Mouse (Mus musculus): ENCODE measurements at regions not wholly inside any gene's neighbourhood (a gene's known extent, or its start where the extent isn't known, plus 50 kb on each side); places are given as distances from the start of the nearest gene placed in this dataset.

DNA sequence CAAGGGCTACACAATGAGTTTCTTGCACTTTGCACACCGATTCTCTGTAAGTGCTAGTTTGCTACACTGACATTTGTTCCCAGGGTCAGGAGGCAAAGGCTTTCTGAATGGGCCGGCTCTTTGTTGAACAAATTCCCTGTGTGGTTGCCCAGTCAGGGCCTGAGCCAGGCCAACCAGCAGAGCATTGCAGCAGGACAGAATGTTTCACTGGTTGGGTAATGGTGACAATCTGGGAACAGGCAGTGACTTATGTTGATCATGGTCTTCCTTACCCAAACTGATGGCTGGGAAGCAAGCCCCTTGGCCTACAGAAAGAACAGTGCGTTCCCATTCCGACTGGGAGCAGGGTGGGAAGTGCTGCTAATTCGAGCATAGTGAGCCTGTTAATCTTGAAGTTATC lies 363.7 kb upstream of the Satb1 start:
- no peak for DNase-seq (ENCODE audit: extremely low spot score)

DNA sequence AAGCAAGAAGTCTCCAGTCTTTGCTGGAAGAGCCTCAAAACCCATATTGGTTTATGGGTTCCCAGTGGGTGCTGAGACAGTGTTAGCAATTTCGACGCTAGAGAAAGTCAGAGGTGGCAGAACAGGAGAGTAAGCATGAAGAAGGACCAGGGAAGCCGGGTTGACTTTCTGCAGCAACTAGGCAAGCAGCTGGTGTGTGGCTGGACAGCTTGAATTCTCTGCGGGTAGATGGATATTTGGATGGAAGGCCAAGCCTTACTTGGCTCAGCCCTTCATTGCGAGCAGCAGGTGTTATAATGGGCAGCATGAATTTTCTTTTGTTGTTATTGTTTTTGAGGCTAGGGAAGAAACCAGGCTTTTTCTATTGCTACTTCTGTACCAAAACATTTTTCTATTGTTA lies 362.7 kb upstream of the Satb1 start:
- no peak for DNase-seq (ENCODE audit: extremely low spot score)

DNA sequence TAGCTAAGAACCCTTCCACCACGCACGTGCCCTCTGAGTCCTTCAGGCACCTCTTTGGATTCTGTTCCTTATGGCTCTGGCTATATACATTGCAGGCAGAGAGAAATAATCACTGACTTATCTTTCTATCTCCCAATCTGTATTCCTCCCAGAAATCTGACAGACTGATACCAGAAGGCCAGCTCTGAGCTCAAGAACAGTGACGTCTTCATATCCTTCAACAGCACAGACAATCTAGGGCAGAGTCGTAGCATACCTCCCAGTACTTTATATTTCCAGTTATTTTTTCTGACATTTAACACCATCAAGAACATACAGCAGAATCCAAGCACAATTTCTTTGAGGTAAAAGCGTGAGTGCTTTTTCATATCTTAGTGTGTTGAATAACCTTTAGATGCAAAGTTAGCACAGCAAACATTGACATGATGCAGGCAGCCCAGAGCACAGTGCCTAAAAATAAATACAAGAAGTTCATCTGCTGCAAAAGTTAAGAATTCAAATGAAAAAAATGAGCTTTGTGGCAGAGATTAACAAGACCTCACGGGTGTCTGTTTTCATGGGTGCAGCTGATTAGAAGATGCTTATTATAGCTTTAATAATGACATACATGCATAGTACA lies 358.1 kb upstream of the Satb1 start:
- DNase-seq (ENCODE audit: extremely low spot score) = no peak

DNA sequence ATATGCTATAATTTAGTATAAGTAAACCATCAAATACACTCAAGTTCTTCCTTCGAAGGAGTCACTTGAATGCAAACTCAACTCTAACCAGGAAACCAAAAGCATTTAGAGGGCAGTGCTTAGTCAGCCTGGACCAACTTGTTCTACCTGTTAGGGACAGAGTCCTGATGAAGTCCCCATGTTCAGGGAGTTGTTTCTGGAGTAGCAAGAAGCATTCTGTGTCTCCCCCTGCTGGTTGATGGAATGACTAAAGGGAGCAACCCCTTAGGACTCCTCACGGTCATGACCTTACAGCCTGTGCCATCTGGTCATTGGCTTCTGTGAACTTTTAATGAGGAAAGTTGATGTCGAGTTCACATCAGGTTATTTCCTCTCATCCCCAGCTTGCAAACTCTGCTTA lies 349.6 kb upstream of the Satb1 start:
- peak; percentile 63 for DNase-seq (ENCODE audit: extremely low spot score)

DNA sequence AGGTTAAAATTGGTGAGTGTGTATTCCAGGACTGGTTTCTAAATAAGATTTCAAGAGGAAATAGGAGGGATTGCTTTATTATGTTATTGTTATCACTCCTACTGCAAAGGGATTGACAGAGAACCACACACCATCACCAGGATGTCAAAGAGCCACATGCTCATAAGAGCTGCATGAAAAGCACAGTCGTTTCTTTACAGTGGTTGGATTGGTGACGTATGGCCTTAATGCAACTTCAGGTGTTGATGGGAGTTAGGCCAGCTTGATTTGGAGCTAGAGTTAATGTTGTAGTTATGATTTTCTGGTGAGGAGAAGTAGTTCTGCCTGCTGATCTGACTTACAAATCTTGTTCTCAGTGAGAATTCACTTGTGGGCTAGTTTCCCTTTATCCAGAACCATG lies 344.9 kb upstream of the Satb1 start:
- DNase-seq (ENCODE audit: extremely low spot score) = no peak

DNA sequence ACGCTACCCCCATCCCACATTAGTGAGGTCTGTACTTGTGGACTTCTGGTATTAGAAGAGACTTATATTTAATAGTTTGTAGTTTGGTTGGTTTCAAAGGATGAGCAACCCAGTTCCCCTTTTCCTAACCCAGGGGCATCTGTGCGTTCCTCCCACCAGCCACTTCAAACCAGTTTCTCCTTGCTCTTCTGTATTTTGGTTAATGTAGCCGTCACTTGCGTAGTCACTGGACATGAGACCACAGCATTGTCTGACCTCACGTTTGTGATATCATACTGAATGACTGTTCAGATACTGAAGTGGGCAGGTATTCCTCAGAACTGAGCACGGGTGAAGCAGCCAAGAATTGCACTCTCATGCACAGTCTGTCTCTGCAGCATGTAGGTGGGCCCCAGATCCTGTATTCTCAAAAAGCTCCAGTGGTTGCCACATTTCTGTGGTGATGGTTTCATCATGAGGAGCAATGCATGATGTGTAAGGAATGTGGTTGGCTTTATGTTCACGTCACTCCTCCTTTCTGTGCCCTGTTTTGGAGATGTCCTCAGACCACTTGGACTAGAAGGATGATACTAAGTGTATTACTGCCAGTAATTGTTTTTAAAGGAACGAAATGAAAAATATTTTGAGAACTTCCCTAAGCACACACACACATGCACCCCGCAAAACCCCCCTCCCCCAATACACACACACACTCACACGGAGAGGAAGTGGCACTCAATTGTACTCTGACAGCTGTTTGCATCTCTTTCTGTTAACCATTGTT lies 335.2 kb upstream of the Satb1 start:
- DNase-seq (ENCODE audit: extremely low spot score) = no peak

DNA sequence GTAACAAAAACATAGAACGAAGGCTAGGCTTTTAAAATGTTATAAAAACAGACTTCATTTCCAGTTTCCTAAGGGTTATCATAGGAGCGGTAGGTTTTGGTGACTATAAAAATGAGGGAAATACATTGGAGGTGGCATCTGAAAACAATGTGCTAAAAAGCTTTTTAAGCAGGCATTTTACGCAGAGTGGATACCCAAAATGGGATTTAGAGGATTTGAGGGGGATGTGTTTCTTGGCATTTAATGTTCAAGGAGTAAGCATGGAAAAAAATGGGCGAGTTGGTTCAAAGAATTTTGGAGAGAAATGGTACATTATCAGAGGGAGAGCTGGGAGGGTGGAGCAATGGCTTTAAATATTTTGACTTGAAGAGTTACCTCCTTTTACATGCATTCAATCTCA lies 334.6 kb upstream of the Satb1 start:
- no peak for DNase-seq (ENCODE audit: extremely low spot score)

DNA sequence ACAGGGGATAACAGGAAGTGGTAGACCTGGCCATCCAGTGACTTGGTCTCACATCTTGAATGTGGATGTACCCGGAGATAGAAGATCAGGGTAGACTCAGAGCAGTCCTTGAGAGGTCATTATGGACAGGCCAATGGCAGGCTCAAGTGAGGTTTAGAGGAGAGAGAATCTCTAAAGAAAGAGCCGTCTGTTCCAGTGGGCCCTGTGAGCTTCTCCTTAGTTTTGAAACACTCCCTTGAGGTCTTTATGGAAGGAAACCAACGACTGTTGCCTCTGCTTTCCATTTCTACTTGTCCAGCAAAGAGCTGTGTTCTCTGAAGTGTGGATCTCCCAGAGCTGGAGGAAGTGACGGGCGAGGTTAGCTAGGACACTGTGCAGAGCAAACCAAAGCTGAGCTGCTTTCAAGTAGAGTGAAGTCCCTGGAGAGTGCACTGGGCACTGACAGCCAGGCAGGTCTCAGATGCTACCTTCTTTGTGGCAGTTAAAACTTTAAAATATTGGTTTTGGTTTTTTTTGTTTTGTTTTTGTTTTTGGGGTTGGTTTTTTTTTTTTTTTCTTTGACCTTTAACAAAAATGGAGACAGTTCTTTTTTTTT lies 332.9 kb upstream of the Satb1 start:
- no peak for DNase-seq (ENCODE audit: extremely low spot score)

DNA sequence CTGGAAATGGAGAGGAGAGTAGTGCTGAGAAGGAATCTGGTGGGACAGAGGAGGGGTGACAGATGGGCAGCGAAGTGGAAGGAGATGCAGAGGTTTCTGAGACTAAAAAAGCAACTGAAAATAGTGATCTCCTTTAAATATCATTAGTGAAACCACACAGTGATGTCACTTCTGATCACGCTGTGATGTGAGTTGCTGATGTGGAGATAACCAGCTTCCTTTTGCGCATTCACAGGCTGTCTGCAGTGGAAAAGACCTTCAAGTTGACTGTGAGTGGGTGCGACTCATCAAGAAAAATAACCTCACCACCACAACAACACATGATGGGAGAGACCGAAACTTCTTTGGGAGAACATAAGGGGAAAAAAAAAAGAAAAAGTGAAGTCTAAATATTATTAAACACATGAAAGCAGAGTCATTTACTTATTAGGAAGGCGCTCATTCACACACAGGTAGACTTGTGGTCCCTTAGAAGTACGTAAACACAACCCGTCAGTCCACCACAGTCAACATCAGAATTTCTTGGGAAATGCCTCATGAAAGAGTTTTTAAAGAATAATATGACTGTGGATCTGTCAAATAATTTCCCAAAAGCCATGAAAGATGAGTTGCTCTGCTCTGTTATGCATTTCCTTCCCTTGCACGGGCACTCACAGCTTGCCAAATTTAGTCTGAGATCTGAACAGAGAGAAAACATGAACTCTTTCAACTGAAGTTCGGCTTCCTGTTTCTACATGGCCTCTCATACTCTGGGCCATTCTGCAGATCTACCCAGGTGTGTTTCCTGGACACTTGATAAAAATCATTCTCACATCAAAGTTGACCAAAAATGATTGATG lies 329.7 kb upstream of the Satb1 start:
- no peak for DNase-seq (ENCODE audit: extremely low spot score)

DNA sequence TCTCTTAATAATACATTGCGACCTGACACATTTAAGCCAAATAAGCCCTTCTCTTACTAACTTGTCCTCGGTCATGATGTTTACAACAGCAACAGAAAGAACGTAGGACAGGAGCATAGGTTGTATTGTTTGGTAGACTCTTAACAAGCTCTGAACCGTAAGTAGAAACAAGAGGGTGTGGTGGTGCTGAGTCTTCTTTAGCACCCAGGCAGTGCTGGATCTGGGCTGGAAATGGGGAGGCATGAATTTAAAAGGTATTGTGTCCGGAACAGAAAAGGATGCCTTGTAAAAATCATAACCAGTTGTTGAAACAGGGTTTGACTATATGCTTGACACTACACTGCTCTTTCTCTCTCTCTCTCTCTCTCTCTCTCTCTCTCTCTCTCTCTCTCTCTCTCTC lies 317.4 kb upstream of the Satb1 start:
- no peak for DNase-seq (ENCODE audit: extremely low spot score)

DNA sequence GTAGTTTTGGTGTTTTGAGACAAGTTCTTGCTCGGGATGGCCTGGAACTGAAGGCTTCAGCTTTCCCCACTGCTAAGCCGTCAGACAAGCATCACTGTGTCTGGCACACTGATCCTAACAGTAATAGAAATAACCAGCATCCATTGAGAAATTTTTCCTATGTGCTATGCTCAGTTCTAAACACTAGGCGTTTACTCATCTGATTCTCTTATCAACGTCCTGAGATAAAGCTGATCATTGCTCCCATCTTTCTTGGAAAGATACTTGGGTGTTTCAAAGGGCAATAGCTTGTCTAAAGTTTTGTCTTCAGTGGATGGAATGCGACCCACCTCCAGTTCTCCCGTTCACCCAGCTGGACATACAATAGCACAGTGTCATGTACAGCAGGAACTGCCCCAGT lies 316.7 kb upstream of the Satb1 start:
- no peak for DNase-seq (ENCODE audit: extremely low spot score)

DNA sequence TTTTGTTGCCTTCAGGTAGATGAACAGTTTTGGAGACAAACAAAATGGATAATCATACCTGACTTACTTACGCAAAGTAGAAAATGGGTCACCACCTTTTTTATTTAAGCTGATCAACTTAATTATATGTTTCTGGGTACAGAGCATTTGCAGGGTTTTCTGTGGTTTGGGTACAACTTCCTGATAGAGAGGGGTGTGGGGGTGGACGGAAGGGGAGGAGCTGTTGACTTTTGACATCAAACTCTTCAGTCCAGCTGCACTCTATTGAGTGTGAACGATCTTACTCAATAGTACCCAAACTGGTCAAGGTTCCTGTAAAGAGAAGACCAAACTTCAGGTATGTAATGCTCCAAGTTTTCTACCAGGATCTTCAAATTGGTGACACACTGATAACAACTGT lies 316.0 kb upstream of the Satb1 start:
- DNase-seq (ENCODE audit: extremely low spot score) = no peak

DNA sequence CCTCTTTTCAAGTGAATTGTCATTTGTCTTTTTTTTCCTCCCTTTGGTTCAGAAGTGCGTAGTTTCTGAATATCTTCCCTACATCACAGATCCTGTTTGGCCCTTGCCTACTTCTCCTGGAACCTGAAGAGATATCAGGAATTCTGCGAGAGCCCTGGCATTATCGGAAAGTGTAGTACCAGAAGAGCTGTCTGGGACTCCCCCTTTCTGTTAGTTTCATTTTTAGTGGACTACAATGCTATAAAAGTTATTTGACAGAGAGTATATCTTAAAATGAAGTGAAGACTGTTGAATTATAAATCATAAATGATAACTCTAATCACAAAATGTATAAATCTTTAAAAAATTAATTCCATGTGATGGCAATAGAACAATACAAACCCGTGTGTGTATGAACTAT lies 270.8 kb upstream of the Satb1 start:
- DNase-seq (ENCODE audit: extremely low spot score) = no peak

DNA sequence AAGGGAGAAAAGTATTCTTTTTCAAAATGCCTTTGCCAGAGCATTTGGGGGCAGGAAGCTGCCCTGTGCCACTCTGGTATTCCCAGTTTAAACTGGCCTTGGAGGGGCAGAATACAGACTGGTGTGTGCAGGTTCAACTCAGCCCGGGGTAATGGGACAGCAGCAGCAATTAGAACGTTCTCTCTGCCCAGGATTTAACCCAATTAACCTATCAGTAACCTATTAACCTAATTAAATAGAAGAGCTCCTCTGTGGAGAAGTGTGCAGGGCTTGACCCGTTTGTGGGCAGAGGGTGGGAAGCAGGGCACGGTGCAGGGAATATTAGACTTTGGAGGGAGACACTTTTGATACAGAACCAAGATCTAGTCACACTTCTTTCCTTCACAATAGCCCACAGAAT lies 252.7 kb upstream of the Satb1 start:
- no peak for DNase-seq (ENCODE audit: extremely low spot score)

DNA sequence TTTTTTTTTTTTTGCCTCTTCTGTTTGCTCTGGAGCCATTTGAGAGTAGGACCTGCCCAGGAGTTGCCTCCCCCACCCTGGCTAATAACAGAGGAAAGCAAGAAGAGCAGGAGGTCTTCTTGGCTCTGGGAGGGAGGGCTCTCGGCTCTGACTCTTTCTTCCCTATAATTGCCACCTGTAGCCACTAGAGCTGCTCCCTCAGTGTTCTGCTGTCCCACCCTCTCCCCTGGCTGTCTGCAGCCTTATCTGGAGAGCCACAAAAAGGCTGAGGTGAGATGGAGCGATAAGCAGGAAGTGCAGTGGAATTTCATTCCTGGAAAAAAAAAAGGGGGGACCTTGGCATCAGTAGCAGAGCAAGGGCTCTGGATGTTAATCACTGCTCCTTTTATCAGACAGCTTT lies 251.4 kb upstream of the Satb1 start:
- no peak for DNase-seq (ENCODE audit: extremely low spot score)

DNA sequence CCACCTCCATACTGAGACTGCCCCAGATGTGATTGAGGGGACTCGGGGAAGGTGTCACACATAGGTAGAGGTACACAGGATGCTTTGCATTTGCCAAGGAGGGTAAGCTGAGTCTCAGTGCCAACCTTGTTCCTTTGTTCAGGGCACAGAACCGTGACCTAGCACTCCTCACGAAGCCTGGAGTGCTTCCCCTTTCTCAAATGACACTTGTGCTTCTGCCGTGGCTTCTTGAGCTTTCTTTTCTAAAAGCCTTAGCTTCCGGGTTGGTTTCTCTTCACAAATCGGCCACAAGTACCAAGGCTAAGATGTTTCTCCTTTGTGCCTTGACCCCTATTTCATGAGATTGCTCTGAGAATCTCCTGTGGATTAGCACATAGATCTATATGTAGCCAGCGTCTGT lies 246.2 kb upstream of the Satb1 start:
- no peak for DNase-seq (ENCODE audit: extremely low spot score)

DNA sequence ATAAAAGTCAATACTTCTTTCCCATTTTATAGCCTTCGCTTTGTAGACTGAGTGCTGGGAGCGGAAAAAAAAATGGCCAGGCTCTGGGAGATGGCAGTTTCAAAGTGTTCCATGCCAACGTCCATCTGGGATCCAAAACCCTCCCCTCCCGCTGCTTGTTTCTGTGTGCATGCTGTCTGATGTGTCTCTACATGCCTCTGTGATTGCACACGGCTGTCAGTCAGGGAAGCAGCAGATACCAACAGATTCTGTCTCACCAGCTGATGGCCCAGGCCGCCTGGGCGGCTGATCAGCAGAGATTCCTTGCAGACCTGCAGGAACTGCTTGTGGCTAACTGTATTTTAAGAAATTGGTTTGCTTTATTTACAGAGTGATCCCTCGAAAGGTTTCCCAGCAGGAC lies 245.4 kb upstream of the Satb1 start:
- no peak for DNase-seq (ENCODE audit: extremely low spot score)

DNA sequence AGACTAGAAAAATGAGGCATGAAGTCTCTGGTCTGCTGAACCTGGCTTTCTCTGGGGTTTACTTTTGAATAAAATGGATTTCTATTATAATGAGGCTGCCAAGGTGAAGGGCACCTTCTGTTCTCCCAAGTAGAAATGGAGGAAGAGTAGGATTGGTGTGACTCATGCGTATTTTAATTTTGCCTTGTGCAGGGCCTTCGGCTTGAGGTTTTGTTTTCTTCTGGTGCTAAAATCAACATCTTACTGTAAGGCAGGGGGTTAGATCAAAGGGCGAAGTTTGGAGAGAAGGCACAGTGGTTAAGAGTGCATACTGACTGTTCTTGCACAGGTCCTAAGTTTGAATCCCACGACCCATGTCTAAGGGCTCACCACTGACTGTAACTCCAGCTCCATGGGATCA lies 244.9 kb upstream of the Satb1 start:
- DNase-seq (ENCODE audit: extremely low spot score) = no peak

DNA sequence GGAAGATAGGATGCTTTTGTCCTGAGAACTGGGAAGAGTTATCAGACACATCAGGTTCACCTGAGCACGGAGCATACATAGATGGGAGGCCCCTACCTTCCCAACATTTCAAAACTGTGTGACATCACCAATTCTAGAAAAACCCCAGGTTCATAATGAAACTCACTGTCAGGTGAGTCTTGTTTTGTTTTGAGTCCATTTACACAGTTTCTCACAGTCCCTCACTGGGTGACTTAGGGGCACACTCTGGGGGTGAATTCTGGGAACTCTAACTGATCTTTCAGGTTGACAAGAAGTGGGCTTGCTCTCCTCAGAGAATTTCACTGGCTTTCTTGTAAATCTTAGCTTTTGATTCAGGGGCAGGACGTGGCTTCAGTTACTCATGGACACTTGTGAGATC lies 243.7 kb upstream of the Satb1 start:
- DNase-seq (ENCODE audit: extremely low spot score) = no peak

DNA sequence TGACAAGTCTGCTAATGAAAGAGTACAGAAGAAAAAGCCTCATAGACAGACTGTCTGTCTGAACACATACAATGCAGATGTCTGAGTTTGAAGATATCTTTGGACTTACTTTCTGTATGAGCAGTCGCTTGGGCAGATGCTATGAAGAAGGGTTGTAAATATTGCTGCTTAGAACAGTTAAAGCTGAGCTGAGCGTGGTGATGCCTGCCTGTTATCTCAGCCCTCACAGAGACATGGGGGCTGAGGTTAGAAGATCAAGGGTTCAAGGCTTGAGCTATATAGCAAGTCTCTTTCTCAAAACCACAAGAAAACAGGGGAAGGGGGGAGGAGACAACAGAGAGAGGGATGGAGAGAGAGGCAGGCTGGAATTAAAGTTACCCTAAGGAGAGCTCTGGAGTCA lies 234.6 kb upstream of the Satb1 start:
- no peak for DNase-seq (ENCODE audit: extremely low spot score)

DNA sequence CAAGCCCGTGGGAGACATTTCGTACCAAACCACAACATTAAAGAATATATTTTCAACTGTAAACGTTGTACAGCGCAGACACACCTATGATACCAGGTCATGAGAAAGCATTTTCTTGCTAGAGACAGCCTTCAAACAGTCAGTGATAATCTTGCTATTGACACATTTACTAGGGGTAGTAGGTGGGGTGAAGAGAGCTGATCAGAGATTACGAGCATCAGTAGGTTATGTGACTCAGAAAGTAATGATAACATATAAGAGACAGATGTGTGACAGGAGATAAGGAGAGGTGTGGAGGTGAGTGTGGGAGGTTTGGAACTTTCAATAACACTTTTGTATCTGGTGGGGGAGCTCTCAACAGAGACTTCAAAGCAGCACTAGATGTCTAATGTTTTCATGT lies 231.5 kb upstream of the Satb1 start:
- no peak for DNase-seq (ENCODE audit: extremely low spot score)

DNA sequence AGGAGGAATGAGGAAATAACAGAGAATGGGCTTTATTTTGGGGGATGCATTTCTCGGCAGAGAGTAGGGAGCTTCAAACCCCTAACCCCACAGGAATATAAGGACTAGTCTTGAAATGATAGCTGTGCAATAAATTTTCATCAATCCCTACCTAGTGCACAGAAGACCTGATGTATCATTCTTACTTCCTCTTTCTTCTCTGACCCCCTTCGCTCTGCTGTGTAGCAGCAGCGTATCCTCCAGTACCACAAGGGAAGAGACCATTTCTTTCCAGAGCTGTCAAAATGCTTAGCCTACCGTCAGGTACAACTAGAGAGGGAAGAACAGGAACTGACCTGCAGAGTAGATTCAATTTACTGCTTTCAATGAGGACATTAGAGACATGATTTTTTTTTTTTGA lies 230.0 kb upstream of the Satb1 start:
- DNase-seq (ENCODE audit: extremely low spot score) = no peak

All from embryo, embryonic 9.5 days (tissue).